Mouse (Mus musculus) heart, embryonic 11.5 days (tissue): ENCODE results near the gene Adgrg1. TPM values are rescaled to one million over a fixed set of nuclear protein-coding genes. Genes with fewer than 3 reads are reported as not detected.

ENCODE experiments used
- ATAC-seq: fragments of 200-750 bp; cut with Nextera tagmentation; replicated peaks from 2 replicates; pipeline ENCODE4 v1.8.0; 2017; ENCODE audit warnings: moderate library complexity; ENCODE audit not compliant: insufficient number of reproducible peaks, low FRiP score, low TSS enrichment
- H3K27ac ChIP-seq: fragments of 300-500 bp; sonication (generic); 2 replicates; pipeline ENCODE4 v1.5.1; 2014; ENCODE audit warnings: mild to moderate bottlenecking, low read depth, low read length
- H3K27me3 ChIP-seq: fragments of 300-500 bp; sonication (generic); 2 replicates; pipeline ENCODE4 v1.6.1; 2014; ENCODE audit warnings: mild to moderate bottlenecking, low read length, mixed read lengths; ENCODE audit not compliant: control insufficient read depth, insufficient read depth
- H3K36me3 ChIP-seq: fragments of 300-500 bp; sonication (generic); 2 replicates; pipeline ENCODE4 v1.6.1; 2014; ENCODE audit warnings: mild to moderate bottlenecking, low read length, moderate library complexity, mixed read lengths; ENCODE audit not compliant: control insufficient read depth, insufficient read depth
- H3K4me1 ChIP-seq: fragments of 300-500 bp; sonication (generic); 2 replicates; pipeline ENCODE4 v1.6.1; 2014; ENCODE audit warnings: low read length; ENCODE audit not compliant: control insufficient read depth, insufficient read depth
- H3K4me2 ChIP-seq: fragments of 300-500 bp; sonication (generic); 2 replicates; pipeline ENCODE4 v1.6.1; 2014; ENCODE audit warnings: mild to moderate bottlenecking, moderate library complexity
- H3K4me3 ChIP-seq: fragments of 300-500 bp; sonication (generic); 2 replicates; pipeline ENCODE4 v1.5.1; 2014; ENCODE audit warnings: low read depth, low read length
- H3K9ac ChIP-seq: fragments of 300-500 bp; sonication (generic); 2 replicates; pipeline ENCODE4 v1.6.1; 2014; ENCODE audit warnings: mild to moderate bottlenecking, low read depth, low read length, moderate library complexity
- H3K9me3 ChIP-seq: fragments of 300-500 bp; sonication (generic); replicated peaks from 2 replicates; pipeline ENCODE4 v1.6.1; 2016; ENCODE audit warnings: low read length; ENCODE audit not compliant: control insufficient read depth
- WGBS: fragments of 180-500 bp; shearing (Covaris S2); extraction: QIAGEN DNeasy Blood & Tissue Kit; methylation state at CpG from one replicate; pipeline ENCODE4 v1.1.7; 2014; ENCODE audit not compliant: insufficient replicate concordance; 5-methylcytosine and 5-hydroxymethylcytosine counted together
- polyA plus RNA-seq: library from polyadenylated mRNA; unstranded; fragments of >200 nt; fragmentation: Nextera tagmentation; extraction: Ambion mirVana; gene quantifications from 2 replicates; pipeline ENCODE4 v1.2.1, GENCODE M21; 2014

The Adgrg1 gene
- polyA plus RNA-seq, 1 experiment from 2014 or later: 7.5 TPM

DNA sequence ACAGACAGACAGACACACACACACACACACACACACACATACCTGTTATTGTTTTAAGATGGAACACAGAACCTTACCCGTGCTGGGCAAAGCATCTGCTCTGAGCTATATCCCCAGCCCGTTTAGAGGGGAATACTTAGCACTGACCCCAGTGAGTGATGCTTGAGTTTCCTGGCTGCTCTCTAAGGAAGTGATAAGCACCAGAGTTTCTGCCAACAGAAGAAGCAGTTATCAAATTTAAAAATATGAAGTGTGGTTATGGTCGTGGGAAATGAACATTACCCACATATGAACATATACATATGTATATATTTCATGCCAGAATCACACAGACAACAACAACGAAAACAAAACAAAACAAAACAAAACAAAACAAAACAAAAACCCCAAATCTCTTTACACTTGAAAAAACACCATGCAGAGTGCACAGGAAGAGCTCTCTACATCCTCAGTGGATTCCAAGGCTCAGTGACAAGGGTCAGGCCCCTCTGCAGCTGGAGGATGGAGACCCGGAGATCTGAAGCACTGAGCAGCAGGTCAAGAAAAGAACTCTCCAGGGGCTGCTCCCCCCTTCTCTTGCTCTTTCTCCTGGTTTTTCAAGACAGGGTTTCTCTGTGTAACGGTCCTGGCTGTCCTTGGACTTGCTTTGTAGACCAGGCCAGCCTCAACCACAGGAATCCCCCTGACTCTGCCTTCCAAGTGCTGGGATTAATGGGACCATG is 85.4 kb downstream of the Adgrg1 start:
- Histone ChIP-seq H3K4me2 (no peak overlapping the region), H3K36me3 (no peaks in the 10 kb centered on the region), H3K9ac (no peak overlapping the region), H3K27ac (no peak overlapping the region), H3K4me1 (no peaks in the 10 kb centered on the region), H3K4me3 (no peak overlapping the region), H3K27me3 (no peaks in the 10 kb centered on the region), H3K9me3 (no peaks in the 10 kb centered on the region)
- 54% methylated on average over 6 of the region's 6 CpGs for WGBS
- ATAC-seq: no peak

Other genes with a start within 250 kb of the Adgrg1 start
- not detected in 2 replicates for gene Ccl22, start 229.2 kb upstream of the Adgrg1 start, polyA plus RNA-seq
- gene Cx3cl1, start 202.7 kb upstream of the Adgrg1 start, polyA plus RNA-seq: 8.8 and 11.2 TPM in 2 replicates
- 0.69 TPM in 1 of 2 replicates, not detected in the other for gene Ccl17, start 164.3 kb upstream of the Adgrg1 start, polyA plus RNA-seq
- gene Coq9, start 136.4 kb upstream of the Adgrg1 start, polyA plus RNA-seq: 125 and 126 TPM in 2 replicates
- gene Ciapin1, start 136.4 kb upstream of the Adgrg1 start, polyA plus RNA-seq: 97.0 and 97.5 TPM in 2 replicates
- 141 and 143 TPM in 2 replicates for gene Polr2c, start 117.3 kb upstream of the Adgrg1 start, polyA plus RNA-seq
- gene Dok4, start 98.4 kb upstream of the Adgrg1 start, polyA plus RNA-seq: 46.2 and 57.7 TPM in 2 replicates
- gene Ccdc102a, start 56.7 kb upstream of the Adgrg1 start, polyA plus RNA-seq: 22.8 and 24.8 TPM in 2 replicates
- gene Adgrg5, start 51.1 kb upstream of the Adgrg1 start, polyA plus RNA-seq: 0.10 and 0.47 TPM in 2 replicates
- gene Adgrg3, start 42.9 kb downstream of the Adgrg1 start, polyA plus RNA-seq: 2.0 and 4.5 TPM in 2 replicates
- not detected in 2 replicates for gene Drc7, start 80.4 kb downstream of the Adgrg1 start, polyA plus RNA-seq
- gene Katnb1, start 106.4 kb downstream of the Adgrg1 start, polyA plus RNA-seq: 18.3 and 18.6 TPM in 2 replicates
- gene Kifc3, start 228.1 kb downstream of the Adgrg1 start, polyA plus RNA-seq: 5.7 and 10.0 TPM in 2 replicates